Comparison of ENCODE assay signal across 24 mouse cellular contexts in genomic region chr5:118691025-118691709, GRCm38 (mm10).
DNase-seq lines count a peak whose midpoint lies in the region; ATAC-seq and TF ChIP-seq lines count a peak whose summit lies in the region.
"Had no signal": no experiment of that assay in that cellular context is flagged by ENCODE, and none has a peak within 500 bp of the region (broad histone marks: within the 10 kb centered on the region; RNA-seq: fewer than 3 reads in every experiment).

No protein-coding gene starts in this region.

- TF ChIP-seq CTCF in intestine, postnatal 0 days (IDR thresholded peaks at IDR 0.05; ENCODE audit: low read depth), result no peak

- ATAC-seq in midbrain, embryonic 13.5 days, result no peak
- peak; percentile 84 for ATAC-seq in intestine, postnatal 0 days
- ATAC-seq in kidney, embryonic 15.5 days (replicated peaks; ENCODE audit: low FRiP score), result no peak
- ATAC-seq: CD4-positive, CD25-positive, alpha-beta regulatory T cell, adult 4 months; forebrain, embryonic 15.5 days had no signal

- H3K4me2 ChIP-seq in midbrain, embryonic 13.5 days (replicated peaks), result no peak overlapping the region
- H3K4me2 ChIP-seq in intestine, postnatal 0 days (replicated peaks; ENCODE audit: low read depth), result peak overlapping the region; percentile 61
- no peak overlapping the region for H3K4me2 ChIP-seq in kidney, embryonic 15.5 days
- H3K4me2 ChIP-seq: forebrain, embryonic 15.5 days; heart, embryonic 12.5 days; hindbrain, embryonic 13.5 days; neural tube, embryonic 13.5 days had no signal

- no peak for DNase-seq in midbrain, embryonic 10.5 days (ENCODE audit: low spot score)
- DNase-seq in R1 (ENCODE audit: low read depth, low spot score), result peak; percentile 53
- DNase-seq in limb, embryonic 10.5 days (ENCODE audit: low spot score), result no peak
- no peak for DNase-seq in gastrocnemius, postnatal 14 days
- DNase-seq: adrenal gland, postnatal 10 days; cerebellum, adult 8-10 months; gastrocnemius, adult 2 months; heart, adult 2 months; heart, postnatal 4 days; kidney, adult 18-20 months; kidney, postnatal 36 days; lung, adult 18-20 months; lung, postnatal 10 days; right cerebral cortex, postnatal 4 days had no signal

- intact Hi-C loops in gastrocnemius, postnatal 14 days (cut with DNase I; ENCODE audit: low total_unique reads), result no loop called here

- no peak overlapping the region for H3K9ac ChIP-seq in midbrain, embryonic 13.5 days (replicated peaks)
- no peak overlapping the region for H3K9ac ChIP-seq in intestine, postnatal 0 days (ENCODE audit: low read depth, low read length)
- H3K9ac ChIP-seq in kidney, embryonic 15.5 days, result no peak overlapping the region
- H3K9ac ChIP-seq: forebrain, embryonic 15.5 days; heart, embryonic 12.5 days; hindbrain, embryonic 13.5 days; neural tube, embryonic 13.5 days had no signal

- H3K27ac ChIP-seq in midbrain, embryonic 13.5 days, result 0 out of 2 replicates have a peak overlapping the region, but pooled peaks have one; percentile 39
- H3K27ac ChIP-seq in midbrain, embryonic 10.5 days (replicated peaks), result no peak overlapping the region
- H3K27ac ChIP-seq in intestine, postnatal 0 days (ENCODE audit: low read depth, low read length), result peak overlapping the region; percentile 71
- no peak overlapping the region for H3K27ac ChIP-seq in limb, embryonic 10.5 days
- H3K27ac ChIP-seq in kidney, embryonic 15.5 days, result no peak overlapping the region
- H3K27ac ChIP-seq: forebrain, embryonic 15.5 days; gastrocnemius, adult 2 months; heart, adult 2 months; layer of hippocampus, adult 2 months; macrophage; neural tube, embryonic 13.5 days had no signal

- peaks cover 51% of the 10 kb centered on the region for H3K4me1 ChIP-seq in midbrain, embryonic 13.5 days (replicated peaks)
- peaks cover 41% of the 10 kb centered on the region for H3K4me1 ChIP-seq in midbrain, embryonic 10.5 days
- H3K4me1 ChIP-seq in intestine, postnatal 0 days (replicated peaks; ENCODE audit: control insufficient read depth, insufficient read depth, low read length), result peaks cover 16% of the 10 kb centered on the region
- peaks cover 26% of the 10 kb centered on the region for H3K4me1 ChIP-seq in limb, embryonic 10.5 days
- H3K4me1 ChIP-seq in kidney, embryonic 15.5 days, result peaks cover 49% of the 10 kb centered on the region

- H3K36me3 ChIP-seq in midbrain, embryonic 13.5 days, result no peaks in the 10 kb centered on the region
- H3K36me3 ChIP-seq in midbrain, embryonic 10.5 days, result 0 out of 2 replicates have a peak, but pooled peaks cover 2% of the 10 kb centered on the region
- no peaks in the 10 kb centered on the region for H3K36me3 ChIP-seq in intestine, postnatal 0 days (ENCODE audit: control insufficient read depth, insufficient read depth)
- H3K36me3 ChIP-seq in limb, embryonic 10.5 days, result peaks cover 5% of the 10 kb centered on the region; the same call in 1 of the 2 replicates
- no peaks in the 10 kb centered on the region for H3K36me3 ChIP-seq in kidney, embryonic 15.5 days
- H3K36me3 ChIP-seq: forebrain, embryonic 15.5 days; heart, embryonic 12.5 days; hindbrain, embryonic 13.5 days; neural tube, embryonic 13.5 days had no signal

- 81% methylated on average over 10 of the region's 10 CpGs for WGBS in midbrain, embryonic 13.5 days
- 81% methylated on average over 10 of the region's 10 CpGs for WGBS in midbrain, embryonic 10.5 days
- 54% methylated on average over 10 of the region's 10 CpGs for WGBS in intestine, postnatal 0 days
- WGBS in limb, embryonic 10.5 days, result 86% methylated on average over 10 of the region's 10 CpGs
- 83% methylated on average over 10 of the region's 10 CpGs for WGBS in kidney, embryonic 15.5 days

- H3K27me3 ChIP-seq in midbrain, embryonic 13.5 days, result no peaks in the 10 kb centered on the region
- H3K27me3 ChIP-seq in midbrain, embryonic 10.5 days (ENCODE audit: low read depth, poor library complexity, severe bottlenecking), result no peaks in the 10 kb centered on the region
- no peaks in the 10 kb centered on the region for H3K27me3 ChIP-seq in intestine, postnatal 0 days (replicated peaks; ENCODE audit: control insufficient read depth, insufficient read depth, low read length)
- no peaks in the 10 kb centered on the region for H3K27me3 ChIP-seq in limb, embryonic 10.5 days (ENCODE audit: low read depth, poor library complexity, severe bottlenecking)
- no peaks in the 10 kb centered on the region for H3K27me3 ChIP-seq in kidney, embryonic 15.5 days
- H3K27me3 ChIP-seq: forebrain, embryonic 15.5 days; heart, embryonic 12.5 days; hindbrain, embryonic 13.5 days; neural tube, embryonic 13.5 days had no signal

- H3K9me3 ChIP-seq in midbrain, embryonic 13.5 days, result no peaks in the 10 kb centered on the region
- H3K9me3 ChIP-seq in midbrain, embryonic 10.5 days (replicated peaks), result no peaks in the 10 kb centered on the region
- no peaks in the 10 kb centered on the region for H3K9me3 ChIP-seq in intestine, postnatal 0 days (ENCODE audit: control insufficient read depth)
- no peaks in the 10 kb centered on the region for H3K9me3 ChIP-seq in limb, embryonic 10.5 days (replicated peaks)
- no peaks in the 10 kb centered on the region for H3K9me3 ChIP-seq in kidney, embryonic 15.5 days (replicated peaks)
- H3K9me3 ChIP-seq: forebrain, embryonic 15.5 days; heart, embryonic 12.5 days; hindbrain, embryonic 13.5 days; neural tube, embryonic 13.5 days had no signal

- H3K4me3 ChIP-seq in midbrain, embryonic 13.5 days (replicated peaks), result no peak overlapping the region
- H3K4me3 ChIP-seq in midbrain, embryonic 10.5 days, result no peak overlapping the region
- no peak overlapping the region for H3K4me3 ChIP-seq in intestine, postnatal 0 days (ENCODE audit: low read depth, low read length)
- H3K4me3 ChIP-seq in limb, embryonic 10.5 days, result no peak overlapping the region
- H3K4me3 ChIP-seq in kidney, embryonic 15.5 days (replicated peaks), result no peak overlapping the region
- H3K4me3 ChIP-seq: forebrain, embryonic 15.5 days; gastrocnemius, adult 2 months; heart, adult 2 months; heart, embryonic 12.5 days; hindbrain, embryonic 13.5 days; layer of hippocampus, adult 2 months; neural tube, embryonic 13.5 days had no signal

Comparison
In these comparisons a context has a peak if more than half of its experiments do, and no peak if none do; other contexts are left out.
1. H3K27ac ChIP-seq: peak in midbrain, embryonic 13.5 days (single experiment) and intestine, postnatal 0 days (single experiment); none in midbrain, embryonic 10.5 days (single experiment), limb, embryonic 10.5 days (single experiment) and kidney, embryonic 15.5 days (single experiment).